Mouse (Mus musculus) kidney, adult 18-20 months (tissue): ENCODE results near the gene Txlnb.
A peak's percentile ranks its signal among the peaks of the same experiment; 100 is the strongest.
"Not testable (repeated sequence)": the region's sequence is repeated elsewhere in the genome, so short reads cannot be mapped to it uniquely, and the experiment has no call there.

Experiments
- DNase-seq: peaks from one replicate; pipeline ENCODE4 v3.0.0; 2021

The Txlnb gene

GRCm38 (mm10) chr10:17795767-17796631, at the start of gene Txlnb:
TSS of gene Txlnb (plus strand) at chr10:17796226.
- DNase-seq: peak; percentile 45

GRCm38 (mm10) chr10:17752478-17752877, 43.5 kb upstream of the Txlnb start:
- no peak for DNase-seq

GRCm38 (mm10) chr10:17759772-17760171, 36.3 kb upstream of the Txlnb start:
- DNase-seq: no peak

DNA sequence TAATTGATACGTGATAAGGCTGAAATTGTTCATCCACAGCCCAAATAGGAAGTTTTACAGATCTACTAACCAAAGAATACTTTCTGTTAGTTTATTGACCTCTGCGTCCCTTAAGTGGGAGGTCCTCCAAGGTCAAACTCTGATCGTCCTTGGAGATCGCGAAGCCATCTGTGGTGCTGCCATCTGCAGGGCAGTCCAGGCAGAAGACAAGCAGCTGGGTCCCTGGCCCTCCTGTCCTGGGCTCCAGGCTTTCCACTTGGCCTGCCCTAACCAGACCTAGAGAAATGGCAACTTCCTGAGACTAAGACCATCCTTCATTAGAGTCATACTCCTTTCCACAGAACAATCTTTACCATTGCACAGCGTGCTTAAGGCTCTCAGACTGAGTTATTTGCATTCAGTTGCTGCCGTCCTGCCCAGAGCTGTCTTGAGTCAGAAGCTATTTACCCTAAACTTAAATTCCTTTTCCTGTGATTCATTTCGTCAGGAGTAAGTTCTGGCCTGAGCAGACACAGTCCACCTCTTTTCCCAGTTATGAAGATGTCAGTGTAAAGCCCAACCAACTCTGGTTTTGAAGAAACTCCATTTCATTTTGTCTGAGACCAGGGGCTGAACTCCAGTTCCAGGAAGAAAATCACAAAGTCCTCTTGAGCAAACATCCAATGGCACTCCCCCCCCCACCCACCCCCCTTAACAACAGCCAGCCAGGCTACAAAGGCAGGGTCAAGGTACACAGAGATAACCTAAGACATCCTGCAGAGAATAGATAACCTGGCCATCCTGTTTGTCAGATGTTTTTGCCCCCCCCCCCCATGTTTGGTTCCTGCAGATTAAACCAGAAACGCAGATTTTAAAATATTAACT, 35.0 kb upstream of the Txlnb start:
- DNase-seq: no peak

GRCm38 (mm10) chr10:17761652-17762051, 34.4 kb upstream of the Txlnb start:
- no peak for DNase-seq

- DNase-seq: no peak
Observed at GRCm38 (mm10) chr10:17762946-17763345, 33.1 kb upstream of the Txlnb start.

DNA sequence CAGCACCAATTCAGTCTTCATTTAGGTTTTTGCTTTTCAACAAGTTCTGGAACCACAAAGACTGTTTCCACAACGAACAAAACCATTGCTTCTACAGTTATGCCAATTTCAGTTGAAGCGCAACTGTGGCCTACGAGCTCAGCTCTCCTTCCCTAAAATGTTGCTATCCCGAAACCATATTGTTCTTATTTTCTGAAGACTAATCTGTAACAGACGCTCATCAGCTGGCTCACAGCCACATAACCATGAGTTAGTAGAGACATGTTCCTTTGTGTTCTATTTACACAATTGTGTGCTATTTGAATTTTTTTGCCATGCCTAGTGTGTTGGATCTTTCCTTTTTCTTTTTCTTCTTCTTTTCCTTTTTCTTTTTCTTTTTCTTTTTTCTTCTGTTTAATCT, 26.2 kb upstream of the Txlnb start:
- no peak for DNase-seq

GRCm38 (mm10) chr10:17772364-17772763, 23.7 kb upstream of the Txlnb start:
- DNase-seq: peak; percentile 5

DNA sequence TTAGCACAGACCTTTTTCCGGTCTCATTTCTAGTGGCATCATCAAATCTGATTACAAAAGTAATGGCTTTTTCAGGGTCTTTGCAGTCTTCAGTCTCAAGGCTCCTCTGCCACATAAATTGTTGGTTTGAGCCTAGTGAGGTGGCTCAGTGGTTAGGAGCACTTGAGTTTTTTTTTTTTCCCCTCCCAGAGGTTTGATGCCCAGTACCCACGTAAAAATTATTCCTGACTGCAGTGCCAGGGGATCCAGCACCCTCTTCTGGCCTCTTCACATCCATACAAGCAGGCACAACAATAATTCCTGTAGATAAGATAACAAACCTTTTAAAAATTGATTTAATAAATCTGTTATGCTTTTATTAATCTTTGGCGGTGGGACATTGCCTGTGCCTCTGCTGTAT, 21.7 kb upstream of the Txlnb start:
- DNase-seq: no peak

GRCm38 (mm10) chr10:17775079-17775478, 20.9 kb upstream of the Txlnb start:
- no peak for DNase-seq

- DNase-seq: not testable (repeated sequence)
Observed at GRCm38 (mm10) chr10:17776684-17777083, 19.3 kb upstream of the Txlnb start.

- no peak for DNase-seq
Observed at GRCm38 (mm10) chr10:17786771-17787170, 9.3 kb upstream of the Txlnb start.

DNA sequence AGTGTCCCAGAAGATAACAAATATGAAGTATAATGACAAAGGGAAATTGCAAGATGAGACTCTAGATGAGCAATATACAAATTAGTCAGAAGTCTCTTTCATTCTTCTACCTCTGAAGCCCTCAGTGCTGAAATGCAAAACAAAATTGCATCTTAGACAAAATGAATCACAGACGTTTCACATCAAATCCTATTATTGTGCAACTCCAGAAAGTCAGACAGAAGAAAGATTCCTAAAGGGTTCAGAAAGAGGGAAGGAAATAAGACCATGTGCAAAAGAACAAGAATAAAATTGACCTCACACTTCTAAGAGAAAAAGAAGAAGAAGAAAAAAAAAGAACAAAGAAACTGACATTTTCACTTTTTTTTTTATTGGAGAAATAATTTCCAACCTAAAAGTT, 8.1 kb upstream of the Txlnb start:
- no peak for DNase-seq

GRCm38 (mm10) chr10:17788347-17788746, 7.7 kb upstream of the Txlnb start:
- no peak for DNase-seq

- no peak for DNase-seq
Observed at GRCm38 (mm10) chr10:17793926-17794325, 2.1 kb upstream of the Txlnb start.

- no peak for DNase-seq
Observed at GRCm38 (mm10) chr10:17794443-17794842, 1.6 kb upstream of the Txlnb start.

GRCm38 (mm10) chr10:17795227-17795626, 799 bp upstream of the Txlnb start:
- no peak for DNase-seq

DNA sequence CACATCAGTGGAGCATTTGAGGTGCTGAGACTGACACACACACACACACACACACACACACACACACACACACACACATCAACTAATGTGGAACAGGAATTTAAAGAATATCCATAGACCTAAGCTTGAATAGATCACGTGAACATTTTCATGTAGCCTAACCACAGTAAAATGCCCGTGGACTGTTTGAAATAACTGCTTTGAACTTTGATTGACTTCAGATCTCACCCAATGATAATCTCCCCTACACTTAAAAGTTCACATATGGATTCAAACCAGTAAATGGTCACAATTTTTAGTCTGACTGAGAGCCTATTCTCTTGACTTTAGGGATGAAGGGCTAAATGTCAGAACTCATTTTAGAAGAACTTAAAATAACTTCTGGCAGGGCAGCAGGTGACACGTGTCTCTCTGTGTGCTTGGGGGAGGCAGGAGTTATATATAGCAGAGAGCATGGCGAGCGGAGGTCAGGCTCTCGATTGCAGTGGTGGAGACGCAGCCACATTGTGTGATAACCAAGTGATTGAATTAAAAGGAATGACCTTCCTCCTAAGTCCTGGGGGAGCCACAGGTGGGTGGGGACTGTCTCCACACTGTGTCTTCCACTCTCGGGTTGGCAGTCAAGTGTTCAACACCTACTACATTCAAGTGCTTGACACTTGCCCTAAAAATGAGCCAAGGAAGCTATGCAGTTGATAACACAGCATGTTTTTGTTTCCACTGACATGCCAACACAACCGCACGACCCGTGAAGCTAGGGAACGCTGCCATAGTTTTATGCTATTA, 1.0 kb downstream of the Txlnb start:
- DNase-seq: no peak

- DNase-seq: no peak
Observed at GRCm38 (mm10) chr10:17797681-17798080, 1.7 kb downstream of the Txlnb start.

DNA sequence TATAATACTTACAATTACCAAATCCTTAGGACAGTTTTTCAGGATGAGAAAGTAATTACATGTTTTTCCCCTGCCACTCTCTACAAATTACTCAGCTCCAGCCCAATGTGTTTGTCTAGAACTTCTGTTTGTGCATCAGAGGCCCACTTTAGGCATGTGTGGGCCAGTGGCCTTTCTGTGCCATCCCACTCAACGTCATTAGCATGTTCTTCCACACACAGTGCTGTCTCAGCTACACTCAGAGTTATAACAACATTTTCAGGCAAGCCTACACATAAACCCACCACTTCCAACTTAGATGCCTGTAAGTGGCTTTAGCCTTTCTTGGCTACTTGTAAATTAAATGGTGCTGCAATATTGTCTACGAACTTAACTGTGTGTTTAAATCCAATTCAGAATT, 5.8 kb downstream of the Txlnb start:
- no peak for DNase-seq

- no peak for DNase-seq
Observed at GRCm38 (mm10) chr10:17808526-17808925, 12.5 kb downstream of the Txlnb start.

DNA sequence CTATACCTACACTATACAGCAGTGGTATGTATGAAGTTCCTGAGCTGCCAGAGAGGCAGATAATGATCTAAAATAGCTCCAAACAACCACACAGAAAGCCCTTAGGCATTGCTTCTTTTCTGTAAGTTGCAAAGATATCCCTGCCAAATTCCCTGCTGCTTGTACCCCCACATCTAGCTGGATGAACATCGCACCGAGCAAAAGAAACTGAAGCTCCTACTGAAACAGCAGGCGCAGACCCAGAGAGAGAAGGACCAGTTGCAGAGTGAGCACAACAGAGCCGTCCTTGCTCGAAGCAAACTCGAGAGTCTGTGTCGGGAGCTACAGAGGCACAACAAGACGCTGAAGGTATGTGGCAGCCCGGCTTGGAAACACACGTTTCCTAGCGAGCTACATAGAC, 19.0 kb downstream of the Txlnb start:
- DNase-seq: no peak

DNA sequence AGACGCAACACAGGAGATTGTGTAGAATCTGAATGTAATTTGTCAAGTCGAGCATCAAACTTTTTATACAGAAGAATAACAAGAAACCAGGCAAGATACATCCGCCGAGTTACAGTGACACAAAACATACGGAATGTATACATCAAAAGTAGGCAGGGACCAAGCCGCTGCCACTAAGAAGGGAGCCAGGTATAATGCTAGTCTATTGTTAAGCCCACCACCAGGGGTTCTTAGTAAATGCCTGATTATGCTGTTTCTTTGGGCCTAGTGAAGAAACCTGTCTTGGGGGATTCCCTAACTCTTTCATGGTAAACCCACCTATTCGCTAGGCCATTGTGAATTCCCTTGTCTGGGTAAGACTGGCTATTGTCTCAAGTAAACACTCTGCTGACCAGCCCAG, 24.4 kb downstream of the Txlnb start:
- DNase-seq: not testable (repeated sequence)
